Mouse (Mus musculus): ENCODE results near the gene Nsfl1c. TPM values are rescaled to one million over a fixed set of nuclear protein-coding genes. Genes with fewer than 3 reads are reported as not detected.

The Nsfl1c gene
- polyA plus RNA-seq, 1 experiment from 2014 or later = 149 TPM

- Histone ChIP-seq H3K4me3 (no peak overlapping the region), H3K36me3 (peaks cover 76% of the 10 kb centered on the region), H3K9ac (no peak overlapping the region; the same call in 1 of the 2 replicates), H3K27ac (replicated peaks) (no peak overlapping the region), H3K4me2 (peak overlapping the region; percentile 88; the same call in 1 of the 2 replicates), H3K9me3 (no peaks in the 10 kb centered on the region), H3K4me1 (peaks cover 85% of the 10 kb centered on the region), H3K27me3 (replicated peaks) (no peaks in the 10 kb centered on the region)
- ATAC-seq (ENCODE audit: extremely low read depth, insufficient number of reproducible peaks, low FRiP score, low TSS enrichment) = no peak
- WGBS = 85% methylated on average over 4 of the region's 4 CpGs
These were observed 52.6 kb downstream of the Nsfl1c start for GRCm38 (mm10) chr2:151546571-151546970.

GRCm38 (mm10) chr2:151549615-151550121, 55.7 kb downstream of the Nsfl1c start:
- Histone ChIP-seq H3K4me1 (peaks cover 72% of the 10 kb centered on the region), H3K27ac (replicated peaks) (no peak overlapping the region), H3K9ac (no peak overlapping the region), H3K36me3 (peaks cover 98% of the 10 kb centered on the region), H3K4me2 (no peak overlapping the region), H3K9me3 (no peaks in the 10 kb centered on the region), H3K4me3 (no peak overlapping the region), H3K27me3 (replicated peaks) (no peaks in the 10 kb centered on the region)
- no peak for ATAC-seq (ENCODE audit: extremely low read depth, insufficient number of reproducible peaks, low FRiP score, low TSS enrichment)
- WGBS = 66% methylated on average over 3 of the region's 3 CpGs

Other genes starting within 250 kb of the Nsfl1c start
- gene 4921509C19Rik, start 18.0 kb upstream of the Nsfl1c start, polyA plus RNA-seq (2015; fragmentation: Nextera tagmentation; extraction: Ambion mirVana) = not detected in 2 replicates
- 657 and 732 TPM in 2 replicates for gene Fkbp1a, start 48.3 kb downstream of the Nsfl1c start, polyA plus RNA-seq (2015; fragmentation: Nextera tagmentation; extraction: Ambion mirVana)
- gene Sdcbp2, start 78.4 kb downstream of the Nsfl1c start, polyA plus RNA-seq (2015; fragmentation: Nextera tagmentation; extraction: Ambion mirVana) = 1.6 and 2.0 TPM in 2 replicates
- gene Snph, start 138.4 kb downstream of the Nsfl1c start, polyA plus RNA-seq (2015; fragmentation: Nextera tagmentation; extraction: Ambion mirVana) = 0.31 and 0.37 TPM in 2 replicates
- gene Rad21l, start 174.4 kb downstream of the Nsfl1c start, polyA plus RNA-seq (2015; fragmentation: Nextera tagmentation; extraction: Ambion mirVana) = not detected in 2 replicates
- 1.8 and 3.1 TPM in 2 replicates for gene Tmem74b, start 207.8 kb downstream of the Nsfl1c start, polyA plus RNA-seq (2015; fragmentation: Nextera tagmentation; extraction: Ambion mirVana)

All from heart, embryonic 13.5 days (tissue).